Mouse (Mus musculus): Measurements from ENCODE around the gene Ankrd54. TPM values are rescaled to one million over a fixed set of nuclear protein-coding genes. Genes with fewer than 3 reads are reported as not detected.

Gene Ankrd54
- polyA plus RNA-seq, 1 experiment from 2014 or later = 50.0 TPM

GRCm38 (mm10) chr15:79005581-79005980 lies 57.1 kb downstream of the Ankrd54 start:
- H3K9me3 ChIP-seq (ENCODE audit: control insufficient read depth, low read length) = no peaks in the 10 kb centered on the region
- H3K4me2 ChIP-seq (ENCODE audit: low read length) = no peak overlapping the region
- H3K27ac ChIP-seq (ENCODE audit: low read depth) = no peak overlapping the region
- DNase-seq (ENCODE audit: low spot score) (no peak), ATAC-seq (replicated peaks; ENCODE audit: low FRiP score, low TSS enrichment, low read depth) (no peak)
- peaks cover 65% of the 10 kb centered on the region for H3K36me3 ChIP-seq (ENCODE audit: control insufficient read depth, insufficient read depth, low read length)
- H3K9ac ChIP-seq (ENCODE audit: low read length) = no peak overlapping the region
- no peaks in the 10 kb centered on the region for H3K4me1 ChIP-seq (replicated peaks; ENCODE audit: control insufficient read depth, insufficient read depth, low read length)
- H3K4me3 ChIP-seq (ENCODE audit: low read depth, low read length) = no peak overlapping the region
- H3K27me3 ChIP-seq (replicated peaks; ENCODE audit: control insufficient read depth, insufficient read depth, low read length) = no peaks in the 10 kb centered on the region
- WGBS = 92% methylated on average over 9 of the region's 9 CpGs

Other genes starting within 250 kb of the Ankrd54 start
- gene Cdc42ep1, start 220.3 kb downstream of the Ankrd54 start, polyA plus RNA-seq (2014; fragmentation: Nextera tagmentation; extraction: Ambion mirVana) = 44.9 and 45.7 TPM in 2 replicates
- 776 and 848 TPM in 2 replicates for gene Lgals2, start 207.4 kb downstream of the Ankrd54 start, polyA plus RNA-seq (2014; fragmentation: Nextera tagmentation; extraction: Ambion mirVana)
- 38.1 and 44.4 TPM in 2 replicates for gene Gga1, start 185.7 kb downstream of the Ankrd54 start, polyA plus RNA-seq (2014; fragmentation: Nextera tagmentation; extraction: Ambion mirVana)
- 0.62 and 0.86 TPM in 2 replicates for gene Gm49510, start 163.2 kb downstream of the Ankrd54 start, polyA plus RNA-seq (2014; fragmentation: Nextera tagmentation; extraction: Ambion mirVana)
- gene Sh3bp1, start 163.1 kb downstream of the Ankrd54 start, polyA plus RNA-seq (2014; fragmentation: Nextera tagmentation; extraction: Ambion mirVana) = 30.2 and 35.5 TPM in 2 replicates
- gene Pdxp, start 149.0 kb downstream of the Ankrd54 start, polyA plus RNA-seq (2014; fragmentation: Nextera tagmentation; extraction: Ambion mirVana) = 16.3 and 17.5 TPM in 2 replicates
- gene Lgals1, start 136.2 kb downstream of the Ankrd54 start, polyA plus RNA-seq (2014; fragmentation: Nextera tagmentation; extraction: Ambion mirVana) = 1,194 and 1,197 TPM in 2 replicates
- 46.0 and 53.5 TPM in 2 replicates for gene Nol12, start 128.0 kb downstream of the Ankrd54 start, polyA plus RNA-seq (2014; fragmentation: Nextera tagmentation; extraction: Ambion mirVana)
- gene Triobp, start 115.2 kb downstream of the Ankrd54 start, polyA plus RNA-seq (2014; fragmentation: Nextera tagmentation; extraction: Ambion mirVana) = 49.0 and 52.2 TPM in 2 replicates
- gene H1f0, start 34.4 kb downstream of the Ankrd54 start, polyA plus RNA-seq (2014; fragmentation: Nextera tagmentation; extraction: Ambion mirVana) = 160 and 192 TPM in 2 replicates
- 1.0 and 1.1 TPM in 2 replicates for gene Galr3, start 21.0 kb downstream of the Ankrd54 start, polyA plus RNA-seq (2014; fragmentation: Nextera tagmentation; extraction: Ambion mirVana)
- 244 and 264 TPM in 2 replicates for gene Eif3l, start 12.3 kb upstream of the Ankrd54 start, polyA plus RNA-seq (2014; fragmentation: Nextera tagmentation; extraction: Ambion mirVana)
- gene Micall1, start 46.0 kb upstream of the Ankrd54 start, polyA plus RNA-seq (2014; fragmentation: Nextera tagmentation; extraction: Ambion mirVana) = 9.3 and 9.9 TPM in 2 replicates
- 398 and 414 TPM in 2 replicates for gene Polr2f, start 78.1 kb upstream of the Ankrd54 start, polyA plus RNA-seq (2014; fragmentation: Nextera tagmentation; extraction: Ambion mirVana)
- gene 1700088E04Rik, start 78.4 kb upstream of the Ankrd54 start, polyA plus RNA-seq (2014; fragmentation: Nextera tagmentation; extraction: Ambion mirVana) = 7.4 and 8.2 TPM in 2 replicates
- 17.2 TPM in 2 replicates for gene Sox10, start 102.3 kb upstream of the Ankrd54 start, polyA plus RNA-seq (2014; fragmentation: Nextera tagmentation; extraction: Ambion mirVana)
- 28.3 and 30.1 TPM in 2 replicates for gene Pick1, start 166.3 kb upstream of the Ankrd54 start, polyA plus RNA-seq (2014; fragmentation: Nextera tagmentation; extraction: Ambion mirVana)
- gene Gm49486, start 166.5 kb upstream of the Ankrd54 start, polyA plus RNA-seq (2014; fragmentation: Nextera tagmentation; extraction: Ambion mirVana) = 0.30 and 0.58 TPM in 2 replicates
- 0.13 and 0.19 TPM in 2 replicates for gene Slc16a8, start 191.9 kb upstream of the Ankrd54 start, polyA plus RNA-seq (2014; fragmentation: Nextera tagmentation; extraction: Ambion mirVana)
- 4.8 and 9.4 TPM in 2 replicates for gene Baiap2l2, start 222.6 kb upstream of the Ankrd54 start, polyA plus RNA-seq (2014; fragmentation: Nextera tagmentation; extraction: Ambion mirVana)